Mouse (Mus musculus) cerebellum, adult 8-10 months (tissue): ENCODE data around the gene Zfp626.
A peak's percentile ranks its signal among the peaks of the same experiment; 100 is the strongest.
"Not testable (repeated sequence)": the region's sequence is repeated elsewhere in the genome, so short reads cannot be mapped to it uniquely, and the experiment has no call there.

Experiments
- DNase-seq: peaks from one replicate; pipeline ENCODE4 v3.0.0; 2022

The Zfp626 gene

GRCm38 (mm10) chr7:27806896-27807295, at the start of gene Zfp626:
Gene Zfp626, plus strand, starts transcription at chr7:27807196.
- DNase-seq = not testable (repeated sequence)

- DNase-seq = no peak
Observed at GRCm38 (mm10) chr7:27765176-27765886, 41.7 kb upstream of the Zfp626 start.

- no peak for DNase-seq
Observed at GRCm38 (mm10) chr7:27789306-27789705, 17.7 kb upstream of the Zfp626 start.

- DNase-seq = not testable (repeated sequence)
Observed at GRCm38 (mm10) chr7:27793865-27794264, 13.1 kb upstream of the Zfp626 start.

- DNase-seq = no peak
Observed at GRCm38 (mm10) chr7:27794566-27794965, 12.4 kb upstream of the Zfp626 start.

GRCm38 (mm10) chr7:27797906-27798811, 8.8 kb upstream of the Zfp626 start:
- no peak for DNase-seq

- no peak for DNase-seq
Observed at GRCm38 (mm10) chr7:27801137-27801536, 5.9 kb upstream of the Zfp626 start.

GRCm38 (mm10) chr7:27802986-27803385, 4.0 kb upstream of the Zfp626 start:
- DNase-seq = no peak

- DNase-seq = peak; percentile 71
Observed at GRCm38 (mm10) chr7:27804297-27805030, 2.5 kb upstream of the Zfp626 start.

GRCm38 (mm10) chr7:27807305-27807704, 309 bp downstream of the Zfp626 start:
- DNase-seq = not testable (repeated sequence)

- no peak for DNase-seq
Observed at GRCm38 (mm10) chr7:27818526-27819110, 11.6 kb downstream of the Zfp626 start.

GRCm38 (mm10) chr7:27822611-27823010, 15.6 kb downstream of the Zfp626 start:
- DNase-seq = no peak

- no peak for DNase-seq
Observed at GRCm38 (mm10) chr7:27834131-27834530, 27.1 kb downstream of the Zfp626 start.

GRCm38 (mm10) chr7:27837896-27838295, 30.9 kb downstream of the Zfp626 start:
- DNase-seq = no peak

- peak; percentile 80 for DNase-seq
Observed at GRCm38 (mm10) chr7:27838323-27839249, 31.6 kb downstream of the Zfp626 start, which contains the start of gene Zfp59. Gene Zfp59, plus strand, starts transcription at chr7:27838607.

- no peak for DNase-seq
Observed at GRCm38 (mm10) chr7:27839596-27839995, 32.6 kb downstream of the Zfp626 start.

GRCm38 (mm10) chr7:27840104-27840503, 33.1 kb downstream of the Zfp626 start:
- DNase-seq = no peak

- no peak for DNase-seq
Observed at GRCm38 (mm10) chr7:27857227-27857626, 50.2 kb downstream of the Zfp626 start, which contains the start of gene Zfp607a. Gene Zfp607a, plus strand, starts transcription at chr7:27857527.

GRCm38 (mm10) chr7:27859301-27860251, 52.6 kb downstream of the Zfp626 start:
- no peak for DNase-seq
